Mouse (Mus musculus): ENCODE results near the gene Ddx10. TPM values are rescaled to one million over a fixed set of nuclear protein-coding genes. Genes with fewer than 3 reads are reported as not detected.

Gene Ddx10
- polyA plus RNA-seq, 1 experiment from 2014 or later: 22.8 TPM

DNA sequence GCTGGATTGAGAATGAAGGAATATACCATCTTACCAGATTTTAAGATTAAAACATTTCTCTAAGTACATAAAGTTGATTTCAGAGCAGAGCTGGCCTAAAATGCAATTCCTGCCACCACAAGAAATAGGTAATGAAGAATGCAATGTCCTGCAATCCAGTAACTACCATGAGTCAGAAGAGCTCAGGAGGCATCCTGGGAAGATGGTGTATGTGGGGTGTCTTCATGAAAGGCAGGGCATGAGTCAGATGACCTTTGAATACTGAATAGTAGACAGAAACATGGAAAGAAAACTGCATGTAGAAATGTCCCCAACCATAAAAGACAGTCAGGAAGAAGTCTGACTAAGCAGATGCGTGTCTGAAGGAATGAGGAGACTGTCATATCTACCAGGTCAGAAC is 115.0 kb downstream of the Ddx10 start:
- DNase-seq (ENCODE audit: low spot score) (no peak), ATAC-seq (no peak)
- H3K9ac ChIP-seq (ENCODE audit: low read length): no peak overlapping the region
- no peaks in the 10 kb centered on the region for H3K9me3 ChIP-seq (replicated peaks; ENCODE audit: control insufficient read depth, low read length)
- H3K27ac ChIP-seq (ENCODE audit: low read depth, low read length): no peak overlapping the region
- no peak overlapping the region for H3K4me3 ChIP-seq (ENCODE audit: low read depth, low read length)
- no peaks in the 10 kb centered on the region for H3K27me3 ChIP-seq (replicated peaks; ENCODE audit: control insufficient read depth, insufficient read depth, low read length)
- H3K4me1 ChIP-seq (ENCODE audit: control insufficient read depth, insufficient read depth, low read length): no peaks in the 10 kb centered on the region
- no peaks in the 10 kb centered on the region for H3K36me3 ChIP-seq (ENCODE audit: control insufficient read depth, insufficient read depth, low read length)
- H3K4me2 ChIP-seq (ENCODE audit: low read length): no peak overlapping the region
- 97% methylated on average over 1 of the region's 1 CpGs for WGBS

DNA sequence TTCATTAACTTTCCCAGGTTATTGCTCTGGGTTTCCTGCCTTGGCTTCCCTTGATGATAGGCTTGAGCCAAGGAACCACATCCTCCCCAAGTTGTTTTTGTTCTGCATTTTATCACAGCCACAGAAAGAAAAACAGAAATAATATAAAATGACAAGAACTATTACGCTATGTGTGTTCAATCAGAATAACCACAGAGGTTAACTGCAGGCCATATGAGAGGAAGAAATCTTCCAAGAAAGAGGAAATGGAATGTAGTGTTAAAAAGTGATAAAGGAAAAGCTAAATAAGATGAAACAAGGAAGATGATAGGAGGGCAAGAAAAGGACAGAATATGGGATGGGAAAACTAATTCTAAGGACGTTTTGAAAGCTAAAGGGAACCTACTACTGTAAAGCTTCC is 117.4 kb downstream of the Ddx10 start:
- Histone ChIP-seq H3K4me3 (ENCODE audit: low read depth, low read length) (no peak overlapping the region), H3K27me3 (replicated peaks; ENCODE audit: control insufficient read depth, insufficient read depth, low read length) (no peaks in the 10 kb centered on the region), H3K9ac (ENCODE audit: low read length) (no peak overlapping the region), H3K9me3 (replicated peaks; ENCODE audit: control insufficient read depth, low read length) (no peaks in the 10 kb centered on the region), H3K4me2 (ENCODE audit: low read length) (no peak overlapping the region), H3K4me1 (ENCODE audit: control insufficient read depth, insufficient read depth, low read length) (no peaks in the 10 kb centered on the region), H3K27ac (ENCODE audit: low read depth, low read length) (no peak overlapping the region), H3K36me3 (ENCODE audit: control insufficient read depth, insufficient read depth, low read length) (peaks cover 3% of the 10 kb centered on the region; the same call in 1 of the 2 replicates)
- DNase-seq (ENCODE audit: low spot score) (no peak), ATAC-seq (no peak)
- WGBS: 85% methylated on average over 2 of the region's 2 CpGs

DNA sequence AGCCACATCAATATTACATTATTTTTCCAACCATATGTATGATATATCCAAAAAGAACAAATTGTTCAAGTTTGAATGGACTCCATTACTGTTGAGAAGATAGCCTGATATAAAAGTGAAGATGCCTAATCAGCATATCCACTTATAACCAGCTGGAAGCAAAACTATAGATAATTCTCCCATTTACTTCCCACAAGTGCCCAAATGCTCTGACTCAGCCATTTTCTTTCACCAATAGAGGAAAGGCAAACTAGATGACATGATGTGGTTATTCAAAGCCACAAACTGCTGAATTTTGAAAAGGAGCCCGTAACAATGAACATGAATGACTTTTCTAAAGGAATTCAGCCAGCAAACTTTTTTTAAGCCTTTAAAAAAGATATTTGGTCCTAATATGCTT is 146.8 kb downstream of the Ddx10 start:
- Histone ChIP-seq H3K4me1 (ENCODE audit: control insufficient read depth, insufficient read depth, low read length) (no peaks in the 10 kb centered on the region), H3K9ac (ENCODE audit: low read length) (no peak overlapping the region), H3K9me3 (replicated peaks; ENCODE audit: control insufficient read depth, low read length) (no peaks in the 10 kb centered on the region), H3K36me3 (ENCODE audit: control insufficient read depth, insufficient read depth, low read length) (no peaks in the 10 kb centered on the region), H3K27me3 (replicated peaks; ENCODE audit: control insufficient read depth, insufficient read depth, low read length) (no peaks in the 10 kb centered on the region), H3K4me2 (ENCODE audit: low read length) (no peak overlapping the region), H3K4me3 (ENCODE audit: low read depth, low read length) (no peak overlapping the region), H3K27ac (ENCODE audit: low read depth, low read length) (no peak overlapping the region)
- DNase-seq (ENCODE audit: low spot score): peak; percentile 32
- no peak for ATAC-seq
- WGBS: 87% methylated on average over 1 of the region's 1 CpGs

DNA sequence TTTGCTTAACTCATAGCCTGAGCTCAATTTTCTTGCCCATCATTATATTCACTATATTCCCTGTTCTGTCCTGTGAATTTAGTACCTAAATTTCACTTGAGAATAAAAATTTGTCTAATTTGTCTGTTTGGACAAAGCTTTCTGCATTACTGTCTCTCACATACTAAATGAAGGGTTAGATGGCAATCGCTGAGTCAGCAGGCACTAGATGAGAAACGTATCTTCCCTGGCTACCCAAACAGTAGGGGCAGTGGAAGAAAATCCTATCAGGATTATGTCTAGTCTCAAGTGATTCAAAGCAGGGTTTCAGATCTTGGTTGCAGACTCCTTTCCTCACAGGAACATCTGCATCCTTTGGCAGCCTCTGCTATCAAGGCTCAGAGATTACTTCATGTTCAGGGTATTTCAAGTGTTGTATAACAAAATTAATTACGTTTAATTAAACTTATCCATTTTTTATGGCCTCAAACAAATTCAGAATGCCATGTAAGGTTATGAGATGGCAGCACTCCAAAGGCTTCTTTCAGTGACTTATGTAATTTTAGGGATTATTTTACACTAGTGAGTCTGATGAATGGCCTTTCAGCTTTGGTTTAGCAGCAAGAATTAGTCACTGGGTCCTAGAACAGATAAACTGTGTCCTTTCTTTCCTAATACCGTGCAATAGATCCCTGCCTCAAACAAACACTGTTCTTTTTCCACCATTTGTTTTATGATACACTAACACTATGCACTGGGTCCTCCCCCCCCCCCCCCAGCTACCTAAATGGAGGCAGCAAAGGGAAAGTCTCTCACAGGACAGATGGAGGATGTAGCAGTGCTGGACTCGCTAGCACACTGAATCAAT is 152.3 kb downstream of the Ddx10 start:
- H3K36me3 ChIP-seq (ENCODE audit: control insufficient read depth, insufficient read depth, low read length): no peaks in the 10 kb centered on the region
- no peak overlapping the region for H3K4me3 ChIP-seq (ENCODE audit: low read depth, low read length)
- H3K27ac ChIP-seq (ENCODE audit: low read depth, low read length): no peak overlapping the region
- H3K4me1 ChIP-seq (ENCODE audit: control insufficient read depth, insufficient read depth, low read length): no peaks in the 10 kb centered on the region
- no peak for ATAC-seq
- H3K4me2 ChIP-seq (ENCODE audit: low read length): no peak overlapping the region
- DNase-seq (ENCODE audit: low spot score): peak; percentile 6
- H3K9me3 ChIP-seq (replicated peaks; ENCODE audit: control insufficient read depth, low read length): no peaks in the 10 kb centered on the region
- H3K27me3 ChIP-seq (replicated peaks; ENCODE audit: control insufficient read depth, insufficient read depth, low read length): no peaks in the 10 kb centered on the region
- WGBS: 66% methylated on average over 5 of the region's 5 CpGs
- H3K9ac ChIP-seq (ENCODE audit: low read length): no peak overlapping the region

DNA sequence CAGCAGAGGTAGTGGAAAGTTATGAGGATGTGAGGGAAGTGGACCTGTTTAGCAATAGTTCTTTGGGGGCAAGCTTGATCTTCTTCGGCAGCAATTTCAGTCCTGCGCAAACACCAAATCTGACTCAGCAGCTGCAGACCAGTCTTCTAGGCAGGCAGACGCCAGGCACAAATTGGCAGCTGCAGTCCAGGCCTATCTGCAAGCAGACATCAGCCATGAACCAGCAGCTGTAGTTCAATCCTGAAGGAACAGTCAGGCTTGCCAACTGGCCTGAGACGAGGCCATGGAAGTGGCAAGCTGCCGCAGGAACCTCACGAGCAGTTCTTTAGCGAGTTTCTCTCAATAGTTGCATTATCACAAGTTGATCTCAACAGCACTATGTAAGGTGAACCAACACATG is 153.3 kb downstream of the Ddx10 start:
- Histone ChIP-seq H3K9me3 (replicated peaks; ENCODE audit: control insufficient read depth, low read length) (no peaks in the 10 kb centered on the region), H3K36me3 (ENCODE audit: control insufficient read depth, insufficient read depth, low read length) (no peaks in the 10 kb centered on the region), H3K27ac (ENCODE audit: low read depth, low read length) (no peak overlapping the region), H3K27me3 (replicated peaks; ENCODE audit: control insufficient read depth, insufficient read depth, low read length) (no peaks in the 10 kb centered on the region), H3K4me2 (ENCODE audit: low read length) (no peak overlapping the region), H3K4me3 (ENCODE audit: low read depth, low read length) (no peak overlapping the region), H3K9ac (ENCODE audit: low read length) (no peak overlapping the region), H3K4me1 (ENCODE audit: control insufficient read depth, insufficient read depth, low read length) (no peaks in the 10 kb centered on the region)
- ATAC-seq (no peak), DNase-seq (ENCODE audit: low spot score) (no peak)
- 89% methylated on average over 7 of the region's 7 CpGs for WGBS

DNA sequence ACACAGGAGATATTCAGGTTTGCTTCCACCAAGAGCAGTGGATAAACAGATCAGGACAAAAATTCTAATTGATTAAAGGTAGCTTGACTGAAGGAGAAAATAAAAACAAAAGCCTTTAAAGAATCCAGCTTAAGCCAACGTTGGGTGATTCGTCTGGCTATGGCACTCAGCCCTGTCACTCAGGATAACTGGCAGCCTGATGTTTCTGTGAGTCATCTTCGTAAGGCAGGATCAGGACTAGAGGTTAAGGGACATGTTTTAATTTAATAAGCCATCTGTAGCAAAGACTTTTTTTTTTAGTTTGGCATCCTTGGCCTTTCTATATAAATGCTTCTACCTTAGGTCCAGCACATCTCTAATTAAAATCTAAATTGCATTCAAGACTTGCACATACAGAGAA is 170.2 kb downstream of the Ddx10 start:
- 54% methylated on average over 3 of the region's 3 CpGs for WGBS

DNA sequence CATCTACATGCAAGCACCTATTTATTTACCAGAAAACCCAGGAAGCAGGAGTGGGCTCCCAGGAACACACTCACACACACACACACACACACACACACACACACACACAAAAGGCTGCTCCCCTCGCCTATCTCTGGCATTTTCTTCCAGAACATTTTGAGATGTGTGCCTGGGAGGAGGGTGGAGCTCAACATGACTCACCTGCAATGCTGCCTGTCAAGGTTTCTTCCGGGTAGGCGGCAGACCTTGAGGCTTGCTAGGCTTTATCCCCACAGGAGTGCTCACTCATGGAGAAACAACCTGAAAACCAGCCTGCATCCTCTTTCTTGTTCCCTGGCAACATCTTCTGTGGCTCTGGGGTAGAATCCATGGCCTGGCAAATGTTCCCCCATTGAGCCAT is 171.9 kb downstream of the Ddx10 start:
- ATAC-seq: no peak
- no peaks in the 10 kb centered on the region for H3K36me3 ChIP-seq (ENCODE audit: control insufficient read depth, insufficient read depth, low read length)
- 91% methylated on average over 3 of the region's 3 CpGs for WGBS
- no peaks in the 10 kb centered on the region for H3K4me1 ChIP-seq (ENCODE audit: control insufficient read depth, insufficient read depth, low read length)
- no peak overlapping the region for H3K4me3 ChIP-seq (ENCODE audit: low read depth, low read length)
- no peak overlapping the region for H3K9ac ChIP-seq (ENCODE audit: low read length)
- no peaks in the 10 kb centered on the region for H3K9me3 ChIP-seq (replicated peaks; ENCODE audit: control insufficient read depth, low read length)
- no peak overlapping the region for H3K27ac ChIP-seq (ENCODE audit: low read depth, low read length)
- no peak for DNase-seq (ENCODE audit: low spot score)
- H3K27me3 ChIP-seq (replicated peaks; ENCODE audit: control insufficient read depth, insufficient read depth, low read length): no peaks in the 10 kb centered on the region
- H3K4me2 ChIP-seq (ENCODE audit: low read length): no peak overlapping the region

More for the DNA sequence above, 170.2 kb downstream of the Ddx10 start:
- no peak overlapping the region for H3K4me3 ChIP-seq (ENCODE audit: low read depth, low read length)
- no peak overlapping the region for H3K27ac ChIP-seq (ENCODE audit: low read depth, low read length)
- H3K9ac ChIP-seq (ENCODE audit: low read length): no peak overlapping the region
- H3K9me3 ChIP-seq (replicated peaks; ENCODE audit: control insufficient read depth, low read length): no peaks in the 10 kb centered on the region
- no peaks in the 10 kb centered on the region for H3K4me1 ChIP-seq (ENCODE audit: control insufficient read depth, insufficient read depth, low read length)
- no peak for ATAC-seq
- no peaks in the 10 kb centered on the region for H3K36me3 ChIP-seq (ENCODE audit: control insufficient read depth, insufficient read depth, low read length)
- no peak for DNase-seq (ENCODE audit: low spot score)
- no peak overlapping the region for H3K4me2 ChIP-seq (ENCODE audit: low read length)
- no peaks in the 10 kb centered on the region for H3K27me3 ChIP-seq (replicated peaks; ENCODE audit: control insufficient read depth, insufficient read depth, low read length)

DNA sequence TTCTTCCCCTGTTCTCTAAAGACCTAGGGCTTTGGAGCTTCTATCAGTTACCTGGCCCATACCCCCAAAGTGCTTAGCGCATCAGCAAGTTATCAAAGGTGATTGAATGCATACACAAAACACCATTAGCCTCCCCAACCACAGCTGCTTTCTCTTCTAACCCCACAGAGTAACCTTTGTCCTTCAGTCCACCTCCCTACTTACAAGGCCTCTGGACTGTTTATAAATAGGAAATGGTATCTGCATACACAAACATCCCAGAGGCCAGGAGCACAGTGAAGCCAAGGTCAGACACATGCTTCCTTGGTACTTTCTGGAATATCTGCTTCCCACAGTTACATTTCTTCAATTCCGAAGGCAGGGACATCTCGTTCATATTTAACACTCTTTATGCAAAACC is 173.4 kb downstream of the Ddx10 start:
- DNase-seq (ENCODE audit: low spot score): no peak
- WGBS: 95% methylated on average over 3 of the region's 3 CpGs
- no peak overlapping the region for H3K9ac ChIP-seq (ENCODE audit: low read length)
- H3K9me3 ChIP-seq (replicated peaks; ENCODE audit: control insufficient read depth, low read length): no peaks in the 10 kb centered on the region
- H3K27me3 ChIP-seq (replicated peaks; ENCODE audit: control insufficient read depth, insufficient read depth, low read length): no peaks in the 10 kb centered on the region
- no peaks in the 10 kb centered on the region for H3K36me3 ChIP-seq (ENCODE audit: control insufficient read depth, insufficient read depth, low read length)
- no peak overlapping the region for H3K4me2 ChIP-seq (ENCODE audit: low read length)
- no peak for ATAC-seq
- no peak overlapping the region for H3K4me3 ChIP-seq (ENCODE audit: low read depth, low read length)
- H3K4me1 ChIP-seq (ENCODE audit: control insufficient read depth, insufficient read depth, low read length): no peaks in the 10 kb centered on the region
- no peak overlapping the region for H3K27ac ChIP-seq (ENCODE audit: low read depth, low read length)

DNA sequence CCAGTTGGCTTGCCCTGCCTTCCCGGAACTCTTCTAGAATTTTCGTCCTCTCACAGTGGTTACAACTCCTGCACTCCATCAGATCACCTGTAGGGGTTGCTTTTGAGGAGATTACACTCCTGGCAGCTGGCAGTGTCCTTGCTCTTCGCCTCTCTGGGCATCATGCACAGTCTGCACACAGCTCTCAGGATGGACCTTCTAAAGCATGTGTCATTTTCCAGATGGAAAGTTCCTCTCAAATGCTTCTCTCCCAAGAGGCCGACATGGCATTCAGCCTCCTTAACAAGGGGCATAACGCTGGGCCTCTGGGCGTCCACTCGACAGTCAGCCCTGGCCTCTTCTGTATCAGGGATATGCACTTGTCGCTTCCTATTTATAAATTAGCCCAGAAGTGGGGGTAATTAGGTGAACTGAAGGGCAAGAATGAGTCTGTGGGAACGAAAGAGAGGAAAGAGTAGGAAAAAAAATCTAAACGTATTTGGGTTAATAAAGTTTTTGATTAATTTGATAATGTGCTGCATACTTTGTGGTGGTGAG is 174.2 kb downstream of the Ddx10 start:
- H3K27me3 ChIP-seq (replicated peaks; ENCODE audit: control insufficient read depth, insufficient read depth, low read length): no peaks in the 10 kb centered on the region
- 86% methylated on average over 10 of the region's 10 CpGs for WGBS
- H3K9me3 ChIP-seq (replicated peaks; ENCODE audit: control insufficient read depth, low read length): no peaks in the 10 kb centered on the region
- no peak overlapping the region for H3K4me2 ChIP-seq (ENCODE audit: low read length)
- no peak overlapping the region for H3K9ac ChIP-seq (ENCODE audit: low read length)
- no peak for ATAC-seq
- no peaks in the 10 kb centered on the region for H3K36me3 ChIP-seq (ENCODE audit: control insufficient read depth, insufficient read depth, low read length)
- DNase-seq (ENCODE audit: low spot score): no peak
- no peak overlapping the region for H3K4me3 ChIP-seq (ENCODE audit: low read depth, low read length)
- H3K4me1 ChIP-seq (ENCODE audit: control insufficient read depth, insufficient read depth, low read length): no peaks in the 10 kb centered on the region
- H3K27ac ChIP-seq (ENCODE audit: low read depth, low read length): no peak overlapping the region

All from forebrain, embryonic 14.5 days (tissue).